Mouse (Mus musculus): ENCODE results near the gene Cxcl2.

- TF ChIP-seq CTCF (IDR thresholded peaks at IDR 0.05; ENCODE audit: control insufficient read depth, insufficient read depth, insufficient read length) = no peak
- TF ChIP-seq CEBPB (IDR thresholded peaks at IDR 0.05; ENCODE audit: low read depth) = no peak
- no peak for TF ChIP-seq USF1 (IDR thresholded peaks at IDR 0.05; ENCODE audit: low read depth)
- TF ChIP-seq MAX (IDR thresholded peaks at IDR 0.05) = no peak
- no peak for TF ChIP-seq MYOG (IDR thresholded peaks at IDR 0.05; ENCODE audit: control insufficient read depth, extremely low read depth, insufficient read length)
- no peak for TF ChIP-seq FOSL1 (IDR thresholded peaks at IDR 0.05; ENCODE audit: insufficient read depth, low read length, poor library complexity, severe bottlenecking)
- no peak for TF ChIP-seq MYOD1 (IDR thresholded peaks at IDR 0.05; ENCODE audit: control insufficient read depth, insufficient read length, low read depth)
These were observed at the start of gene Cxcl2 for GRCm38 (mm10) chr5:90903339-90904020.
